Mouse (Mus musculus): ENCODE measurements around the gene Colq.

The Colq gene

GRCm38 (mm10) chr14:31525040-31525810 is 65.9 kb downstream of the Colq start:
- no peak for DNase-seq (ENCODE audit: low spot score)

- no peak for DNase-seq (ENCODE audit: low spot score)
Measured at GRCm38 (mm10) chr14:31521318-31521717, 69.8 kb downstream of the Colq start.

- DNase-seq (ENCODE audit: low spot score), result no peak
Measured at GRCm38 (mm10) chr14:31519165-31519564, 72.0 kb downstream of the Colq start.

- no peak for DNase-seq (ENCODE audit: low spot score)
Measured at GRCm38 (mm10) chr14:31515895-31516294, 75.2 kb downstream of the Colq start.

- DNase-seq (ENCODE audit: low spot score), result no peak
Measured at GRCm38 (mm10) chr14:31510322-31510721, 80.8 kb downstream of the Colq start.

GRCm38 (mm10) chr14:31509911-31510310 is 81.2 kb downstream of the Colq start:
- no peak for DNase-seq (ENCODE audit: low spot score)

- DNase-seq (ENCODE audit: low spot score), result no peak
Measured at GRCm38 (mm10) chr14:31506456-31506855, 84.7 kb downstream of the Colq start.

- no peak for DNase-seq (ENCODE audit: low spot score)
Measured at GRCm38 (mm10) chr14:31503406-31503805, 87.7 kb downstream of the Colq start.

GRCm38 (mm10) chr14:31499526-31499925 is 91.6 kb downstream of the Colq start:
- no peak for DNase-seq (ENCODE audit: low spot score)

- no peak for DNase-seq (ENCODE audit: low spot score)
Measured at GRCm38 (mm10) chr14:31496241-31496646, 94.9 kb downstream of the Colq start.

- DNase-seq (ENCODE audit: low spot score), result no peak
Measured at GRCm38 (mm10) chr14:31495538-31495937, 95.6 kb downstream of the Colq start.

GRCm38 (mm10) chr14:31494975-31495455 is 96.1 kb downstream of the Colq start, which contains the start of gene Mettl6:
Gene Mettl6 (minus strand): TSS chr14:31495040.
- DNase-seq (ENCODE audit: low spot score), result peak; percentile 76

GRCm38 (mm10) chr14:31494349-31494974 is 96.7 kb downstream of the Colq start, which contains the start of gene Eaf1:
Gene Eaf1 (plus strand): TSS chr14:31494399.
- peak; percentile 10 for DNase-seq (ENCODE audit: low spot score)

- no peak for DNase-seq (ENCODE audit: low spot score)
Measured at GRCm38 (mm10) chr14:31493901-31494300, 97.2 kb downstream of the Colq start.

- DNase-seq (ENCODE audit: low spot score), result no peak
Measured at GRCm38 (mm10) chr14:31488055-31488454, 103.1 kb downstream of the Colq start.

- no peak for DNase-seq (ENCODE audit: low spot score)
Measured at GRCm38 (mm10) chr14:31486465-31486864, 104.7 kb downstream of the Colq start.

- no peak for DNase-seq (ENCODE audit: low spot score)
Measured at GRCm38 (mm10) chr14:31482417-31482816, 108.7 kb downstream of the Colq start.

- no peak for DNase-seq (ENCODE audit: low spot score)
Measured at GRCm38 (mm10) chr14:31473297-31473696, 117.8 kb downstream of the Colq start.

Data from ovary, postnatal 10 days (tissue).